Mouse (Mus musculus) midbrain, postnatal 0 days (tissue): ENCODE results near the gene Agbl1. TPM values are rescaled to one million over a fixed set of nuclear protein-coding genes. Genes with fewer than 3 reads are reported as not detected.

Experiments
- ATAC-seq: fragments of 200-750 bp; cut with Nextera tagmentation; 2 replicates; pipeline ENCODE4 v1.8.0; 2017; ENCODE audit warnings: moderate number of reproducible peaks, mild to moderate bottlenecking, moderate TSS enrichment, moderate library complexity; ENCODE audit not compliant: low FRiP score
- DNase-seq: peaks from one replicate; pipeline ENCODE4 v3.0.0-alpha.2; 2015; ENCODE audit warnings: low spot score
- H3K27ac ChIP-seq: fragments of 300-500 bp; sonication (generic); 2 replicates; pipeline ENCODE4 v1.5.1; 2014; ENCODE audit warnings: low read depth, mild to moderate bottlenecking, low read length, mixed read lengths
- H3K27me3 ChIP-seq: fragments of 300-500 bp; sonication (generic); 2 replicates; pipeline ENCODE4 v1.6.1; 2014; ENCODE audit warnings: low read length, control low read depth, mixed read lengths; ENCODE audit not compliant: insufficient read depth
- H3K36me3 ChIP-seq: fragments of 300-500 bp; sonication (generic); 2 replicates; pipeline ENCODE4 v1.6.1; 2014; ENCODE audit warnings: low read length, control low read depth, mixed read lengths; ENCODE audit not compliant: insufficient read depth
- H3K4me1 ChIP-seq: fragments of 300-500 bp; sonication (generic); 2 replicates; pipeline ENCODE4 v1.6.1; 2014; ENCODE audit warnings: mild to moderate bottlenecking, control low read depth, antibody characterized with exemption, low read length, mixed read lengths; ENCODE audit not compliant: insufficient read depth
- H3K4me2 ChIP-seq: fragments of 300-500 bp; sonication (generic); 2 replicates; pipeline ENCODE4 v1.6.1; 2014; ENCODE audit warnings: low read depth, mild to moderate bottlenecking, low read length, mixed read lengths; ENCODE audit not compliant: poor library complexity, severe bottlenecking
- H3K4me3 ChIP-seq: fragments of 300-500 bp; sonication (generic); 2 replicates; pipeline ENCODE4 v1.5.1; 2014; ENCODE audit warnings: low read depth, mild to moderate bottlenecking, low read length, moderate library complexity
- H3K9ac ChIP-seq: fragments of 300-500 bp; sonication (generic); replicated peaks from 2 replicates; pipeline ENCODE4 v1.6.1; 2014; ENCODE audit warnings: mild to moderate bottlenecking, low read length, moderate library complexity, mixed read lengths; ENCODE audit not compliant: poor library complexity, severe bottlenecking
- H3K9me3 ChIP-seq: fragments of 300-500 bp; sonication (generic); 2 replicates; pipeline ENCODE4 v1.6.1; 2016; ENCODE audit warnings: low read length, control low read depth
- CTCF ChIP-seq: IDR thresholded peaks from 2 replicates; pipeline ENCODE4 v1.5.1; 2016; ENCODE audit warnings: antibody characterized with exemption, mild to moderate bottlenecking
- WGBS: fragments of 180-500 bp; shearing (Covaris S2); extraction: QIAGEN DNeasy Blood & Tissue Kit; methylation state at CpG from one replicate; pipeline ENCODE4 v1.1.7; 2014; 5-methylcytosine and 5-hydroxymethylcytosine counted together
- polyA plus RNA-seq: library from polyadenylated mRNA; unstranded; fragments of >200 nt; fragmentation: Nextera tagmentation; extraction: Ambion mirVana; gene quantifications from 2 replicates; pipeline ENCODE4 v1.2.1, GENCODE M21; 2015
- total RNA-seq: library from RNA; depleted of rRNA; stranded (reverse); fragments of >200 nt; gene quantifications from 2 replicates; pipeline ENCODE4 v1.2.3, GENCODE M21; 2014

Agbl1 gene
- total and polyA plus RNA-seq, 2 experiments from 2014 or later, result 0.05 to 0.55 TPM

DNA sequence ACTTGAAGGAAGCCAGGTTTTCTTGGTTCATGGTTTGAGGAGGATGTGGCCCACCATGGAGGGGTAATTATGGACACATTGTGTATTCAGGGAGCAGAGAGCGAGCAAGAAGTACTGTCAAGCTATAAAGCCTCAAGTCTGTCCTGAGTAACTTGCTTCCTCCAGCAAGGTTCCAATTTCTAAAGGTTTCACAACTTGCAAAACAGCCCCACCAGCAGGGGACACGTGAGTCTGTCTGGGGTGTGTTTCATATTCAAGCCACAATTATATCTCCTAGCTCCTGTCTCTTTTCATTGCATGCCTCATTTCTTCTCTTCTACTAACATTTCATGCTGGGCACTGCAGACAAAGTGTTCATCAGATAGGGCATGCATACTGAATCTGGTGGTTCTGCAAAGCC is 53.1 kb downstream of the Agbl1 start:
- 43% methylated on average over 2 of the region's 2 CpGs for WGBS

GRCm38 (mm10) chr7:76287531-76287930 is 57.8 kb downstream of the Agbl1 start:
- no peak overlapping the region for H3K4me3 ChIP-seq
- ATAC-seq, result no peak
- no peaks in the 10 kb centered on the region for H3K4me1 ChIP-seq
- DNase-seq, result peak; percentile 64
- no peak overlapping the region for H3K27ac ChIP-seq
- WGBS, result 74% methylated on average over 3 of the region's 3 CpGs
- no peaks in the 10 kb centered on the region for H3K9me3 ChIP-seq
- TF ChIP-seq CTCF, result peak; percentile 89
- H3K4me2 ChIP-seq, result no peak overlapping the region
- H3K27me3 ChIP-seq, result no peaks in the 10 kb centered on the region
- H3K36me3 ChIP-seq, result no peaks in the 10 kb centered on the region
- no peak overlapping the region for H3K9ac ChIP-seq

More for the DNA sequence above, 53.1 kb downstream of the Agbl1 start:
- H3K4me2 ChIP-seq, result no peak overlapping the region
- no peak overlapping the region for H3K27ac ChIP-seq
- no peak for ATAC-seq
- H3K36me3 ChIP-seq, result no peaks in the 10 kb centered on the region
- H3K27me3 ChIP-seq, result no peaks in the 10 kb centered on the region
- H3K4me1 ChIP-seq, result no peaks in the 10 kb centered on the region
- H3K4me3 ChIP-seq, result no peak overlapping the region
- no peaks in the 10 kb centered on the region for H3K9me3 ChIP-seq
- DNase-seq, result no peak
- TF ChIP-seq CTCF, result no peak
- H3K9ac ChIP-seq, result no peak overlapping the region

DNA sequence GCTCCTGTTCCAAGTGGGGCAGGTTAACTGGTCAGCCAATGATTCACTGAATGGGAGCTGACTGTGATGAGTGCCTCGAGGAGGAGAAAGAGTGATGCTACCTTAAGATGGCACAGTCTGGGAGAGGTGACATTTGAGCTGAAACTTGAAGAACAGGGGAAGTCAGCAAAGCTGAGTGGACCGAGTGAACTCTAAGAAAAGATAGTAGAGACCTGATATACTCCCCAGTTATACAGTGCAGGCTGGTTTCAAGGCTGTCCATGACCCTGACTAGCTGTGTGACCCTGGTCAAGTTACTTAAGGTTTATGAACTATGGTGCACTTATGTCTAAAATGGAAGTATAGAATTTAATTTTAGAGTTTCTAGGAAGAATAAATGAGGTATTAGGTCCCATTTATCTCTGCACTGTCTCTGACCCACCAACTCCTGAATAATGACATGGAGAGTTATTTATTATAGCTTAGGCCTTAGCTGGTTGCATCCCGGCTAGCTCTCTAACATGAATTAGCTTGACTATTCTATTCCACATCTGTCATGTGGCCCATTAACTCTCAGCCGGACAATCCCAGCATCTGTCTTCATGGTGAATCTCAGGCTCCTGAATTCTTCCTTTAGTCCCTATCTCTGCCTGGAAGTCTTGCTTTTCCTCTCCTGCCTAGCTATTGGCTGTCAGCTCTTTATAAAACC is 92.3 kb downstream of the Agbl1 start:
- H3K27me3 ChIP-seq, result no peaks in the 10 kb centered on the region
- WGBS, result 80% methylated on average over 4 of the region's 4 CpGs
- H3K27ac ChIP-seq, result no peak overlapping the region
- no peak overlapping the region for H3K9ac ChIP-seq
- H3K4me1 ChIP-seq, result no peaks in the 10 kb centered on the region
- DNase-seq (no peak), ATAC-seq (no peak)
- H3K4me2 ChIP-seq, result no peak overlapping the region
- no peaks in the 10 kb centered on the region for H3K36me3 ChIP-seq
- no peak for TF ChIP-seq CTCF
- no peak overlapping the region for H3K4me3 ChIP-seq
- H3K9me3 ChIP-seq, result no peaks in the 10 kb centered on the region

- no peaks in the 10 kb centered on the region for H3K27me3 ChIP-seq
- 68% methylated on average over 2 of the region's 2 CpGs for WGBS
Observed at GRCm38 (mm10) chr7:76326091-76326490, 96.4 kb downstream of the Agbl1 start.

DNA sequence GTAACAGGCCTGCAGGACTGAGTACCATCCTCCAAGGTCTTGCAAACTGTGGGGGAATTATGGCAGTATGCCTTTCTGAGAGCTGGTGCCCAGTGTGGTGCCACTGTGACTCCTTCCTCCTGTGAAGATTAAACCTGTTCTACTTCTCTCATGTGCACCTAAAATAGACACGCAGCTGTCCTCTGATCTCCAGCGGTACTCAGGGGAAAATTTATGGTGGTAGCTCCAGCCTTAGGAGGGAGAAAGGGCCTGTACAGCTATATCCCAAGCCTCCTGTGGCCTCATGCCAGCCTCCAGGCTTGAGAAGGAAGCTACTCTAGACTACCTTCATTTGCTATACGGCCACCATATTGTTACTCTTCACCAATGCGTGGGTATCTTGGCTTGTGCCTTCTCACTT is 109.6 kb downstream of the Agbl1 start:
- ATAC-seq, result no peak

More at GRCm38 (mm10) chr7:76326091-76326490, 96.4 kb downstream of the Agbl1 start:
- Histone ChIP-seq H3K4me3 (no peak overlapping the region), H3K9ac (no peak overlapping the region), H3K36me3 (no peaks in the 10 kb centered on the region), H3K4me1 (no peaks in the 10 kb centered on the region), H3K27ac (no peak overlapping the region), H3K9me3 (no peaks in the 10 kb centered on the region), H3K4me2 (no peak overlapping the region)
- TF ChIP-seq CTCF, result no peak
- DNase-seq (no peak), ATAC-seq (no peak)

DNA sequence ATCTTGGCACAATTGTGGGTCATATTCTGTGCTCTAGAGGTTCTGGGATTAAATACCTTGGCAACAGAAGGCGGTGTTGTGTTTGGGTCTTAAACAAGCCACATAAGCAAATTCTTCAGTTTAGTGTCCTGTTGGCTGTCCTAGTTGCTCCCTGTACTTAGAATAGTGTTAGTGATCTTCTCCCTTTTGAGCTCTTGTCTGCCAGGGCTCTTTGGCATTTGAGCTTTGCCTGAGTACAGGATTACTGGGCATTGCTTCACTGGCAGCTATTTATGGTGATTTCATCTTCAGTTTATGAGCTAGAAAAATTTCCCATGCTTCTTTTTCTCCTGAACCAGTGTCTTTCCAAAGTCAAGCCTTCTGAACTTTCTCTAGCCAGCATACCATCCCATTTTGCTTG is 111.9 kb downstream of the Agbl1 start:
- WGBS, result 82% methylated on average over 1 of the region's 1 CpGs
- ATAC-seq, result no peak

More for the DNA sequence above, 109.6 kb downstream of the Agbl1 start:
- Histone ChIP-seq H3K9me3 (no peaks in the 10 kb centered on the region), H3K4me2 (no peak overlapping the region), H3K27me3 (no peaks in the 10 kb centered on the region), H3K27ac (no peak overlapping the region), H3K4me3 (no peak overlapping the region), H3K4me1 (no peaks in the 10 kb centered on the region), H3K9ac (no peak overlapping the region), H3K36me3 (no peaks in the 10 kb centered on the region)
- 98% methylated on average over 4 of the region's 4 CpGs for WGBS
- no peak for TF ChIP-seq CTCF
- no peak for DNase-seq

More for the DNA sequence above, 111.9 kb downstream of the Agbl1 start:
- no peak overlapping the region for H3K9ac ChIP-seq
- H3K27me3 ChIP-seq, result no peaks in the 10 kb centered on the region
- H3K9me3 ChIP-seq, result no peaks in the 10 kb centered on the region
- no peak overlapping the region for H3K4me2 ChIP-seq
- H3K4me3 ChIP-seq, result no peak overlapping the region
- no peak overlapping the region for H3K27ac ChIP-seq
- no peaks in the 10 kb centered on the region for H3K4me1 ChIP-seq
- TF ChIP-seq CTCF, result no peak
- no peaks in the 10 kb centered on the region for H3K36me3 ChIP-seq
- no peak for DNase-seq
